Mouse (Mus musculus) neural tube, embryonic 14.5 days (tissue): ENCODE data around the gene Ell2. TPM values are rescaled to one million over a fixed set of nuclear protein-coding genes. Genes with fewer than 3 reads are reported as not detected.

ENCODE experiments used
- ATAC-seq: fragments of 200-750 bp; cut with Nextera tagmentation; 2 replicates; pipeline ENCODE4 v1.8.0; 2017; ENCODE audit warnings: low read depth, mild to moderate bottlenecking, moderate TSS enrichment, moderate library complexity
- H3K27ac ChIP-seq: fragments of 300-500 bp; sonication (generic); 2 replicates; pipeline ENCODE4 v1.5.1; 2014; ENCODE audit warnings: low read depth, mild to moderate bottlenecking, control low read depth, low read length, moderate library complexity, mixed read lengths
- H3K27me3 ChIP-seq: fragments of 300-500 bp; sonication (generic); 2 replicates; pipeline ENCODE4 v1.6.1; 2014; ENCODE audit warnings: low read length; ENCODE audit not compliant: control insufficient read depth, insufficient read depth
- H3K36me3 ChIP-seq: fragments of 300-500 bp; sonication (generic); 2 replicates; pipeline ENCODE4 v1.6.1; 2014; ENCODE audit warnings: low read length, mixed read lengths; ENCODE audit not compliant: control insufficient read depth, insufficient read depth
- H3K4me1 ChIP-seq: fragments of 300-500 bp; sonication (generic); 2 replicates; pipeline ENCODE4 v1.6.1; 2014; ENCODE audit warnings: low read length; ENCODE audit not compliant: control insufficient read depth, insufficient read depth
- H3K4me2 ChIP-seq: fragments of 300-500 bp; sonication (generic); 2 replicates; pipeline ENCODE4 v1.6.1; 2014; ENCODE audit warnings: mild to moderate bottlenecking, low read depth, low read length, control low read depth
- H3K4me3 ChIP-seq: fragments of 300-500 bp; sonication (generic); 2 replicates; pipeline ENCODE4 v1.5.1; 2014; ENCODE audit warnings: low read depth, low read length, control low read depth, mixed read lengths
- H3K9ac ChIP-seq: fragments of 300-500 bp; sonication (generic); replicated peaks from 2 replicates; pipeline ENCODE4 v1.6.1; 2014; ENCODE audit warnings: low read depth, mild to moderate bottlenecking, control low read depth, low read length, mixed read lengths
- H3K9me3 ChIP-seq: fragments of 300-500 bp; sonication (generic); 2 replicates; pipeline ENCODE4 v1.6.1; 2016; ENCODE audit warnings: low read length; ENCODE audit not compliant: control insufficient read depth
- WGBS: fragments of 180-500 bp; shearing (Covaris S2); extraction: QIAGEN DNeasy Blood & Tissue Kit; methylation state at CpG from one replicate; pipeline ENCODE4 v1.1.7; 2014; 5-methylcytosine and 5-hydroxymethylcytosine counted together
- polyA plus RNA-seq: library from polyadenylated mRNA; unstranded; fragments of >200 nt; fragmentation: Nextera tagmentation; extraction: Ambion mirVana; gene quantifications from 2 replicates; pipeline ENCODE4 v1.2.1, GENCODE M21; 2014

Gene Ell2
- polyA plus RNA-seq, 1 experiment from 2014 or later, result 2.0 TPM

- Histone ChIP-seq H3K27ac (no peak overlapping the region), H3K4me1 (no peaks in the 10 kb centered on the region), H3K9ac (no peak overlapping the region), H3K36me3 (no peaks in the 10 kb centered on the region), H3K9me3 (no peaks in the 10 kb centered on the region), H3K4me2 (no peak overlapping the region), H3K27me3 (no peaks in the 10 kb centered on the region), H3K4me3 (no peak overlapping the region)
- 97% methylated on average over 1 of the region's 1 CpGs for WGBS
- no peak for ATAC-seq
These were observed 101.4 kb downstream of the Ell2 start for GRCm38 (mm10) chr13:75807969-75808368.

GRCm38 (mm10) chr13:75809957-75810356 is 103.4 kb downstream of the Ell2 start:
- H3K4me2 ChIP-seq, result no peak overlapping the region
- ATAC-seq, result no peak
- H3K9ac ChIP-seq, result no peak overlapping the region
- no peak overlapping the region for H3K4me3 ChIP-seq
- no peaks in the 10 kb centered on the region for H3K9me3 ChIP-seq
- no peaks in the 10 kb centered on the region for H3K4me1 ChIP-seq
- H3K27me3 ChIP-seq, result no peaks in the 10 kb centered on the region
- H3K27ac ChIP-seq, result no peak overlapping the region
- H3K36me3 ChIP-seq, result no peaks in the 10 kb centered on the region
- WGBS, result 86% methylated on average over 1 of the region's 1 CpGs

GRCm38 (mm10) chr13:75817183-75817582 is 110.6 kb downstream of the Ell2 start:
- Histone ChIP-seq H3K27ac (no peak overlapping the region), H3K27me3 (no peaks in the 10 kb centered on the region), H3K4me3 (no peak overlapping the region), H3K9ac (no peak overlapping the region), H3K36me3 (no peaks in the 10 kb centered on the region), H3K4me1 (no peaks in the 10 kb centered on the region), H3K9me3 (no peaks in the 10 kb centered on the region), H3K4me2 (no peak overlapping the region)
- WGBS, result 100% methylated on average over 2 of the region's 2 CpGs
- ATAC-seq, result no peak

- Histone ChIP-seq H3K4me1 (no peaks in the 10 kb centered on the region), H3K9ac (no peak overlapping the region), H3K4me3 (no peak overlapping the region), H3K9me3 (no peaks in the 10 kb centered on the region), H3K27me3 (no peaks in the 10 kb centered on the region), H3K4me2 (no peak overlapping the region), H3K36me3 (no peaks in the 10 kb centered on the region), H3K27ac (no peak overlapping the region)
- ATAC-seq, result no peak
- 68% methylated on average over 3 of the region's 3 CpGs for WGBS
These were observed 111.9 kb downstream of the Ell2 start for GRCm38 (mm10) chr13:75818486-75818885.

GRCm38 (mm10) chr13:75818945-75819706 is 112.6 kb downstream of the Ell2 start:
- Histone ChIP-seq H3K27me3 (no peaks in the 10 kb centered on the region), H3K4me2 (no peak overlapping the region), H3K4me1 (no peaks in the 10 kb centered on the region), H3K4me3 (no peak overlapping the region), H3K9me3 (no peaks in the 10 kb centered on the region), H3K9ac (no peak overlapping the region), H3K36me3 (no peaks in the 10 kb centered on the region), H3K27ac (no peak overlapping the region)
- no peak for ATAC-seq
- WGBS, result 79% methylated on average over 3 of the region's 3 CpGs

- no peaks in the 10 kb centered on the region for H3K36me3 ChIP-seq
- no peak overlapping the region for H3K4me2 ChIP-seq
- no peak overlapping the region for H3K4me3 ChIP-seq
- no peak for ATAC-seq
- H3K9ac ChIP-seq, result no peak overlapping the region
- no peaks in the 10 kb centered on the region for H3K4me1 ChIP-seq
- no peaks in the 10 kb centered on the region for H3K9me3 ChIP-seq
- no peaks in the 10 kb centered on the region for H3K27me3 ChIP-seq
- H3K27ac ChIP-seq, result no peak overlapping the region
These were observed 113.3 kb downstream of the Ell2 start for GRCm38 (mm10) chr13:75819898-75820297.

Other genes starting within 250 kb of the Ell2 start
- 71.9 and 81.8 TPM in 2 replicates for gene Glrx, start 133.1 kb downstream of the Ell2 start, polyA plus RNA-seq
- 29.3 and 32.2 TPM in 2 replicates for gene Rhobtb3, start 237.2 kb downstream of the Ell2 start, polyA plus RNA-seq